Mouse (Mus musculus): Measurements from ENCODE around the gene Veph1. TPM values are rescaled to one million over a fixed set of nuclear protein-coding genes. Genes with fewer than 3 reads are reported as not detected.

Gene Veph1
- polyA plus RNA-seq, 1 experiment from 2014 or later = 4.4 TPM

DNA sequence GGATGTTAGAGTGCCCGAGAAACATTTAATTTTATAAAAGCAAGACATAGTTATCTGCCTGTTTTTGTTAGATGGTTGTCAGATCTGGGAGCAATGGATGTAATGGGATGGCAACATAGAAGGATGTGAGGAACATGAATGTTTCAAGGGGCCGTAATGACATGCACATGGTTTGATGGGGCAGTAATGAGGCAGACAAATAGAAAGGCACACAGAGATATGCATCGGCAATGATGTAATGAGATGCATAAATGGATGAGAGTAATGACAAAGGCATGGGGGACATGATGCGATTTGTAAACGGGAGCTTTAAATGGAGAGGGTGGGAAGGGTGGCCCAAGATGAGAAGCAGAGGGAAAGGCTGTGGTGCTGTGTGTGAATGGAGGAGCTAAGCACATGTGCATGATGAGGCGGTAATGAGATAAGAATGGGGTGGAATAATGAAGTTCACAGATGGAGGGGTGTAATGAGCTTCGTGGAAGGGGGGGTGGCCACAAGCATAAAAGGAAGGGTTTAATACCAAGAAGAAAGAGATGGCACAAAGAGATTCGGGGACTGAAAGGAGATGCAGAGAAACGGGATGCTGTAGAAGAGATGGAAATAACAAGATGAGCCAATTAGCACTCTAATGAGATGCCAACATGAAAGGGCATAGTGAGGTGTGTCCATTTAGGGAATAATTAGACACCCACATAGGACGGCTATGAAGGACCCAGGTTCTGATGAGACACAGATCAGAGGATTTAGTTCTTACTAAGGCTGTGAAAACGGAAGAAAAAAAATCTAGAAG lies 194.6 kb downstream of the Veph1 start:
- 75% methylated on average over 11 of the region's 11 CpGs for WGBS
- no peak for DNase-seq (ENCODE audit: low spot score)
- no peaks in the 10 kb centered on the region for H3K9me3 ChIP-seq (ENCODE audit: control insufficient read depth, low read length)
- H3K4me2 ChIP-seq (ENCODE audit: low read depth) = no peak overlapping the region
- H3K27ac ChIP-seq (ENCODE audit: low read depth, low read length) = no peak overlapping the region
- H3K9ac ChIP-seq (ENCODE audit: low read length) = no peak overlapping the region
- peak; percentile 84 for ATAC-seq (ENCODE audit: insufficient read depth, low FRiP score, low TSS enrichment)
- no peaks in the 10 kb centered on the region for H3K36me3 ChIP-seq (ENCODE audit: control insufficient read depth, insufficient read depth, low read length)
- no peaks in the 10 kb centered on the region for H3K27me3 ChIP-seq (ENCODE audit: control insufficient read depth, insufficient read depth, low read length)
- no peaks in the 10 kb centered on the region for H3K4me1 ChIP-seq (ENCODE audit: control insufficient read depth, insufficient read depth, low read length)
- no peak overlapping the region for H3K4me3 ChIP-seq (ENCODE audit: low read depth, low read length)

DNA sequence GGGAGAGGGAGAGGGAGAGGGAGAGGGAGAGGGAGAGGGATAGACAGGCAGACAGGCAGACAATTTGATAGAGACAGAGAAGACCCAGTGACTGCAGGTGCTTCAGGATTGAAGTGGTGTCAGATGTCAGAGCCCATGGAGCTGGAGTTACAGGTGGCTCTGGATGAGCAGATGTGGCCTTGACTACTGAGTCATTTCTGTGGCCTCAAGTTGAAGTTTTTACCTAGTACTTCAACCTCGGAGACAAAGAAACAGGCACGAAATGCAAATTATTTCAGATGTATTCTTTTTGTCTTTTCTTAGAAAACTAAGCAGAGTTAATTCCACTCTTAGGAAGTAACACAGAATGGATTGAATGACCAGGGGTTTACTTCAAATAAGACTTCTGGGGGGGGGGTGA lies 195.6 kb downstream of the Veph1 start:
- H3K27me3 ChIP-seq (ENCODE audit: control insufficient read depth, insufficient read depth, low read length) = no peaks in the 10 kb centered on the region
- H3K9ac ChIP-seq (ENCODE audit: low read length) = no peak overlapping the region
- no peaks in the 10 kb centered on the region for H3K36me3 ChIP-seq (ENCODE audit: control insufficient read depth, insufficient read depth, low read length)
- H3K4me2 ChIP-seq (ENCODE audit: low read depth) = no peak overlapping the region
- DNase-seq (ENCODE audit: low spot score) = no peak
- no peak for ATAC-seq (ENCODE audit: insufficient read depth, low FRiP score, low TSS enrichment)
- no peaks in the 10 kb centered on the region for H3K4me1 ChIP-seq (ENCODE audit: control insufficient read depth, insufficient read depth, low read length)
- no peak overlapping the region for H3K4me3 ChIP-seq (ENCODE audit: low read depth, low read length)
- 88% methylated on average over 2 of the region's 2 CpGs for WGBS
- no peaks in the 10 kb centered on the region for H3K9me3 ChIP-seq (ENCODE audit: control insufficient read depth, low read length)
- H3K27ac ChIP-seq (ENCODE audit: low read depth, low read length) = no peak overlapping the region

DNA sequence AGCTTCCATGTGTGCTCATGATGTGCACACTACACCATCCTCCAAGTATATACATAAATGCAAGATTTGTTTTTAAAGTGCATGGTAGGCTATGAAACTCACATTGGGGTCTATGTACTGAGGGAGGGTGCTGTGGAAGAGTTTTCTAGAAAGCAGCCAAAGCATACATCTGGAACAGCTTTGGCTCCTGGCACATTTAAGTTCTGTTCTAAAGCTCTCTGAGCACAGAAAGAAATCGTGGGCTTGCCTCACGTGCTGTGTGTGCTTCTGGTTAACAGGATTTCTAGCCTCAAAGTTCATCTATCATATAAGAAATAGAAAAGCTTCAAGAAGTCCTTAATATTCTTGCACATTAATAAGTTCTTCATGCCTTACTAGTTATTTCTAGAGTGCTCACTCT lies 204.9 kb downstream of the Veph1 start:
- no peaks in the 10 kb centered on the region for H3K27me3 ChIP-seq (ENCODE audit: control insufficient read depth, insufficient read depth, low read length)
- H3K36me3 ChIP-seq (ENCODE audit: control insufficient read depth, insufficient read depth, low read length) = no peaks in the 10 kb centered on the region
- ATAC-seq (ENCODE audit: insufficient read depth, low FRiP score, low TSS enrichment) (no peak), DNase-seq (ENCODE audit: low spot score) (no peak)
- H3K4me1 ChIP-seq (ENCODE audit: control insufficient read depth, insufficient read depth, low read length) = no peaks in the 10 kb centered on the region
- H3K4me2 ChIP-seq (ENCODE audit: low read depth) = no peak overlapping the region
- H3K9ac ChIP-seq (ENCODE audit: low read length) = no peak overlapping the region
- no peaks in the 10 kb centered on the region for H3K9me3 ChIP-seq (ENCODE audit: control insufficient read depth, low read length)
- H3K27ac ChIP-seq (ENCODE audit: low read depth, low read length) = no peak overlapping the region
- H3K4me3 ChIP-seq (ENCODE audit: low read depth, low read length) = no peak overlapping the region
- 67% methylated on average over 2 of the region's 2 CpGs for WGBS

GRCm38 (mm10) chr3:66087608-66088007 lies 209.0 kb downstream of the Veph1 start:
- Histone ChIP-seq H3K27ac (ENCODE audit: low read depth, low read length) (no peak overlapping the region), H3K4me3 (ENCODE audit: low read depth, low read length) (no peak overlapping the region), H3K9me3 (ENCODE audit: control insufficient read depth, low read length) (no peaks in the 10 kb centered on the region), H3K36me3 (ENCODE audit: control insufficient read depth, insufficient read depth, low read length) (no peaks in the 10 kb centered on the region), H3K27me3 (ENCODE audit: control insufficient read depth, insufficient read depth, low read length) (no peaks in the 10 kb centered on the region), H3K9ac (ENCODE audit: low read length) (no peak overlapping the region), H3K4me2 (ENCODE audit: low read depth) (no peak overlapping the region), H3K4me1 (ENCODE audit: control insufficient read depth, insufficient read depth, low read length) (no peaks in the 10 kb centered on the region)
- DNase-seq (ENCODE audit: low spot score) = no peak
- no peak for ATAC-seq (ENCODE audit: insufficient read depth, low FRiP score, low TSS enrichment)
- 78% methylated on average over 7 of the region's 7 CpGs for WGBS

- no peak for ATAC-seq (ENCODE audit: insufficient read depth, low FRiP score, low TSS enrichment)
- H3K4me3 ChIP-seq (ENCODE audit: low read depth, low read length) = no peak overlapping the region
- H3K4me2 ChIP-seq (ENCODE audit: low read depth) = no peak overlapping the region
- no peak overlapping the region for H3K9ac ChIP-seq (ENCODE audit: low read length)
- H3K27me3 ChIP-seq (ENCODE audit: control insufficient read depth, insufficient read depth, low read length) = no peaks in the 10 kb centered on the region
- no peaks in the 10 kb centered on the region for H3K9me3 ChIP-seq (ENCODE audit: control insufficient read depth, low read length)
- DNase-seq (ENCODE audit: low spot score) = no peak
- H3K4me1 ChIP-seq (ENCODE audit: control insufficient read depth, insufficient read depth, low read length) = no peaks in the 10 kb centered on the region
- no peak overlapping the region for H3K27ac ChIP-seq (ENCODE audit: low read depth, low read length)
- WGBS = 90% methylated on average over 3 of the region's 3 CpGs
- no peaks in the 10 kb centered on the region for H3K36me3 ChIP-seq (ENCODE audit: control insufficient read depth, insufficient read depth, low read length)
Observed at GRCm38 (mm10) chr3:66083856-66084255, 212.8 kb downstream of the Veph1 start.

GRCm38 (mm10) chr3:66083407-66083806 lies 213.2 kb downstream of the Veph1 start:
- Histone ChIP-seq H3K4me3 (ENCODE audit: low read depth, low read length) (no peak overlapping the region), H3K4me1 (ENCODE audit: control insufficient read depth, insufficient read depth, low read length) (no peaks in the 10 kb centered on the region), H3K27ac (ENCODE audit: low read depth, low read length) (no peak overlapping the region)

GRCm38 (mm10) chr3:66082975-66083374 lies 213.7 kb downstream of the Veph1 start:
- 94% methylated on average over 4 of the region's 4 CpGs for WGBS
- Histone ChIP-seq H3K27me3 (ENCODE audit: control insufficient read depth, insufficient read depth, low read length) (no peaks in the 10 kb centered on the region), H3K27ac (ENCODE audit: low read depth, low read length) (no peak overlapping the region), H3K4me2 (ENCODE audit: low read depth) (no peak overlapping the region), H3K4me3 (ENCODE audit: low read depth, low read length) (no peak overlapping the region), H3K9me3 (ENCODE audit: control insufficient read depth, low read length) (no peaks in the 10 kb centered on the region), H3K4me1 (ENCODE audit: control insufficient read depth, insufficient read depth, low read length) (no peaks in the 10 kb centered on the region), H3K36me3 (ENCODE audit: control insufficient read depth, insufficient read depth, low read length) (no peaks in the 10 kb centered on the region), H3K9ac (ENCODE audit: low read length) (no peak overlapping the region)
- DNase-seq (ENCODE audit: low spot score) (no peak), ATAC-seq (ENCODE audit: insufficient read depth, low FRiP score, low TSS enrichment) (no peak)

More at GRCm38 (mm10) chr3:66083407-66083806, 213.2 kb downstream of the Veph1 start:
- H3K27me3 ChIP-seq (ENCODE audit: control insufficient read depth, insufficient read depth, low read length) = no peaks in the 10 kb centered on the region
- no peak overlapping the region for H3K9ac ChIP-seq (ENCODE audit: low read length)
- no peak for ATAC-seq (ENCODE audit: insufficient read depth, low FRiP score, low TSS enrichment)
- no peak overlapping the region for H3K4me2 ChIP-seq (ENCODE audit: low read depth)
- no peaks in the 10 kb centered on the region for H3K36me3 ChIP-seq (ENCODE audit: control insufficient read depth, insufficient read depth, low read length)
- 82% methylated on average over 5 of the region's 5 CpGs for WGBS
- no peak for DNase-seq (ENCODE audit: low spot score)
- H3K9me3 ChIP-seq (ENCODE audit: control insufficient read depth, low read length) = no peaks in the 10 kb centered on the region

DNA sequence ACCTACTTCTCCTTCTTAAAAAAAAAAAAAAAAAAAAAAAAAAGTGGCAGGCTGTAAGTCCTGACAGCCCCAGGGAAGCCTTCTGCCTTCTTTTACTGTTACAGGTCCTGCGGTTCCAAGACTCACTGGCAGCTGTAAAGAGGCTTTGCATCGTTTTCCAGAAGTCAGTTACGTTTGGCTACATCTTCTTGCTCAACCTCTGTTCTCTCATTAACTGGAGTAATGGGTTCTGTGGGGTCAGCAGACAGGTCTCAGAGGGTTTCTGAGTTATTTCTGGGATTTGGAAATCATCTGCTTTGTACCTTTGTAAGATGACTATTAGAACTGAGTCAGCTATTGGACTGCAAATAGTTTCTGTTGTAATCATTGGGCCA lies 215.3 kb downstream of the Veph1 start:
- no peak for DNase-seq (ENCODE audit: low spot score)
- H3K4me1 ChIP-seq (ENCODE audit: control insufficient read depth, insufficient read depth, low read length) = no peaks in the 10 kb centered on the region
- 39% methylated on average over 3 of the region's 3 CpGs for WGBS

GRCm38 (mm10) chr3:66080631-66081362 lies 215.8 kb downstream of the Veph1 start:
- H3K9ac ChIP-seq (ENCODE audit: low read length) = no peak overlapping the region
- no peak overlapping the region for H3K4me2 ChIP-seq (ENCODE audit: low read depth)
- ATAC-seq (ENCODE audit: insufficient read depth, low FRiP score, low TSS enrichment) = no peak
- H3K9me3 ChIP-seq (ENCODE audit: control insufficient read depth, low read length) = no peaks in the 10 kb centered on the region
- H3K27ac ChIP-seq (ENCODE audit: low read depth, low read length) = no peak overlapping the region
- H3K4me3 ChIP-seq (ENCODE audit: low read depth, low read length) = no peak overlapping the region
- no peaks in the 10 kb centered on the region for H3K4me1 ChIP-seq (ENCODE audit: control insufficient read depth, insufficient read depth, low read length)
- H3K36me3 ChIP-seq (ENCODE audit: control insufficient read depth, insufficient read depth, low read length) = no peaks in the 10 kb centered on the region
- H3K27me3 ChIP-seq (ENCODE audit: control insufficient read depth, insufficient read depth, low read length) = no peaks in the 10 kb centered on the region
- 65% methylated on average over 4 of the region's 4 CpGs for WGBS
- no peak for DNase-seq (ENCODE audit: low spot score)

More for the DNA sequence above, 215.3 kb downstream of the Veph1 start:
- Histone ChIP-seq H3K4me3 (ENCODE audit: low read depth, low read length) (no peak overlapping the region), H3K9me3 (ENCODE audit: control insufficient read depth, low read length) (no peaks in the 10 kb centered on the region), H3K4me2 (ENCODE audit: low read depth) (no peak overlapping the region), H3K9ac (ENCODE audit: low read length) (no peak overlapping the region), H3K36me3 (ENCODE audit: control insufficient read depth, insufficient read depth, low read length) (no peaks in the 10 kb centered on the region), H3K27me3 (ENCODE audit: control insufficient read depth, insufficient read depth, low read length) (no peaks in the 10 kb centered on the region), H3K27ac (ENCODE audit: low read depth, low read length) (no peak overlapping the region)
- ATAC-seq (ENCODE audit: insufficient read depth, low FRiP score, low TSS enrichment) = no peak

Measured in neural tube, embryonic 11.5 days (tissue).